Mouse (Mus musculus): ENCODE measurements around the gene Mageb5. TPM values are rescaled to one million over a fixed set of nuclear protein-coding genes. Genes with fewer than 3 reads are reported as not detected.
"Not testable (repeated sequence)": the region's sequence is repeated elsewhere in the genome, so short reads cannot be mapped to it uniquely, and the experiment has no call there.

The Mageb5 gene
- not detected for total RNA-seq (2021)
- long read RNA-seq, experiment 1, result 0 reads
- long read RNA-seq, experiment 2, result 0 reads

DNA sequence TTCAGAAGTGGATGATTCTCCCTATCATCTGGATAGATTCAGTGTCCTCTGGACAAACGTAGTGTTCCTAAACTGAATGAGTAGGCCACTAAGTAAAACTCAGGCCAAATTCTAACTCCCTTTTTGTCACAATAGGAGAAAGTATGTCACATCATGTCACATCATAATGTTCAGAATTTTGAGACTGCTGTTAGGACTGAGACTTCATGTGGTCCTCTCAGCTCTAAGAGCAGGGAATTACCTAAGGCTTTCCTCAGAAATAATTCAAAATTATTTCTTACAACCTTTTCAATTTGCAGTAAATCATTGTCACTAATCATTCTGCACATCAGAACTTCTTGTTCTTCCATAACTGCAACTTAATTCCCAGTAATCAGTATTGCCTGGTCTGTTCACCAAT lies at the start of gene Mageb5:
Mageb5 (minus strand) TSS at position 101 of the 400 bp plus-strand sequence.
- not testable (repeated sequence) for H3K27ac ChIP-seq; H3K4me3 ChIP-seq; DNase-seq (ENCODE audit: low spot score in 2 of 2)

DNA sequence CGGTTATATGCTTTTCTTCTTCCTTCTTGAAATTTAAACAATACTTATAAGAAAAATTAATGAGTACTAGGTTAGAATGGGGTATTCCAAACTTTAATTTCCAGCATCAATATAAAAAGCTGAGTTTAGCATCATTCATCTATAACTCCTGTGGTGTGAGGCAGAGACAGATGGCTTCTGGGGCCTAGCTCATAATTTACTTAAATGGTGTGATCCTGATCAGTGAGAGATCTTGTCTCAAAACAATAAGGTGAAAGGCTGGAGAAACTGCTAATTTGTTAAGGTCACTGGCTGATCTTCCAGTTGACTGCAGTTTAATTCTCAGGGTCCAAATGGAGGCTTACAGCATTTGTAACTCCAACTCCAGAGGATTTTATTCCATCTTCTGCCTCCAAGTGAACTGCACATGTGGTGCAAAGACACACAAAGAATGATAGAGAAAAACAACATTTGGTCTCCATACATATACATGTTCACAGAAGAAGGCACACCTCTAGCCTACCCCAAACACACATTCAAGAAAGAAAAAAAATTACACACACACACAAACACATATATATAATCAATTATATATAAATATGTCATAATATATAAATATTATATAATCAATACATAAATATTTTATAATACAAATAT lies 23.1 kb downstream of the Mageb5 start:
- not testable (repeated sequence) for H3K27ac ChIP-seq; H3K4me3 ChIP-seq; DNase-seq (ENCODE audit: low spot score in 2 of 2)

Other genes with a start within 250 kb of the Mageb5 start
- not detected for gene 1700084M14Rik, start 207.1 kb downstream of the Mageb5 start, total RNA-seq (2021)
- not detected for gene Gm14781, start 150.8 kb downstream of the Mageb5 start, total RNA-seq (2021)
- gene Mageb1, start 233.3 kb upstream of the Mageb5 start, total RNA-seq (2021), result not detected

Data from layer of hippocampus, adult 2 months (tissue).